Comparison of ENCODE assay signal across 12 mouse cellular contexts in genomic region chr6:6859111-6859949, GRCm38 (mm10). TPM values are rescaled to one million over a fixed set of nuclear protein-coding genes. Genes with fewer than 3 reads are reported as not detected.
DNase-seq lines count a peak whose midpoint lies in the region; ATAC-seq and TF ChIP-seq lines count a peak whose summit lies in the region.
"Had no signal": no experiment of that assay in that cellular context is flagged by ENCODE, and none has a peak within 500 bp of the region (broad histone marks: within the 10 kb centered on the region; RNA-seq: fewer than 3 reads in every experiment).

No protein-coding gene starts in this region.

- no peaks in the 10 kb centered on the region for H3K36me3 ChIP-seq in kidney, embryonic 16.5 days (ENCODE audit: insufficient read depth, low read length)
- no peaks in the 10 kb centered on the region for H3K36me3 ChIP-seq in embryonic facial prominence, embryonic 15.5 days
- H3K36me3 ChIP-seq in liver, embryonic 11.5 days (ENCODE audit: control insufficient read depth, insufficient read depth, low read length) = no peaks in the 10 kb centered on the region

- H3K9ac ChIP-seq in kidney, embryonic 16.5 days (replicated peaks; ENCODE audit: low read length) = no peak overlapping the region
- H3K9ac ChIP-seq in embryonic facial prominence, embryonic 15.5 days = no peak overlapping the region
- H3K9ac ChIP-seq in liver, embryonic 11.5 days (ENCODE audit: low read depth, low read length) = no peak overlapping the region
- H3K9ac ChIP-seq: liver, embryonic 14.5 days had no signal

- no peaks in the 10 kb centered on the region for H3K9me3 ChIP-seq in kidney, embryonic 16.5 days (ENCODE audit: low read length)
- H3K9me3 ChIP-seq in embryonic facial prominence, embryonic 15.5 days (replicated peaks) = no peaks in the 10 kb centered on the region
- no peaks in the 10 kb centered on the region for H3K9me3 ChIP-seq in liver, embryonic 11.5 days (ENCODE audit: control insufficient read depth, low read length)

- ATAC-seq in kidney, embryonic 16.5 days (ENCODE audit: low FRiP score, low TSS enrichment) = no peak
- ATAC-seq in embryonic facial prominence, embryonic 15.5 days (ENCODE audit: insufficient number of reproducible peaks, low FRiP score, low TSS enrichment, low read depth) = no peak
- peak; percentile 21; the same call in 1 of the 2 replicates for ATAC-seq in megakaryocyte progenitor cell, adult 5-6 weeks (replicated peaks; ENCODE audit: poor library complexity)
- ATAC-seq in liver, embryonic 11.5 days (replicated peaks; ENCODE audit: low FRiP score) = no peak

- intact Hi-C loops in gastrocnemius, postnatal 36 days (cut with DNase I) = no loop called here

- peak overlapping the region; percentile 15; the same call in 1 of the 2 replicates for H3K4me3 ChIP-seq in kidney, embryonic 16.5 days (ENCODE audit: low read length)
- peak overlapping the region; percentile 30 for H3K4me3 ChIP-seq in embryonic facial prominence, embryonic 15.5 days (replicated peaks)
- H3K4me3 ChIP-seq in liver, embryonic 11.5 days (ENCODE audit: low read depth, low read length) = no peak overlapping the region

- TF ChIP-seq CTCF in brain, embryonic 14.5 days (IDR thresholded peaks at IDR 0.05; ENCODE audit: borderline replicate concordance, extremely low read depth, insufficient read depth, insufficient read length) = no peak

- no peak for TF ChIP-seq POLR2A in brain, embryonic 14.5 days (IDR thresholded peaks at IDR 0.05; ENCODE audit: borderline replicate concordance, extremely low read depth, insufficient read depth, insufficient read length, poor library complexity, severe bottlenecking)

- no peak overlapping the region for H3K4me2 ChIP-seq in kidney, embryonic 16.5 days (replicated peaks; ENCODE audit: low read depth, low read length)
- H3K4me2 ChIP-seq in embryonic facial prominence, embryonic 15.5 days (replicated peaks) = peak overlapping the region; percentile 39; the same call in 1 of the 2 replicates
- no peak overlapping the region for H3K4me2 ChIP-seq in liver, embryonic 11.5 days

- H3K27ac ChIP-seq in kidney, embryonic 16.5 days (ENCODE audit: low read length) = no peak overlapping the region
- H3K27ac ChIP-seq in embryonic facial prominence, embryonic 15.5 days (replicated peaks) = no peak overlapping the region
- H3K27ac ChIP-seq in liver, embryonic 11.5 days (ENCODE audit: low read depth, low read length) = no peak overlapping the region
- H3K27ac ChIP-seq: liver, embryonic 14.5 days had no signal

- H3K4me1 ChIP-seq in kidney, embryonic 16.5 days (ENCODE audit: insufficient read depth, low read length) = peaks cover 26% of the 10 kb centered on the region
- H3K4me1 ChIP-seq in embryonic facial prominence, embryonic 15.5 days = peaks cover 49% of the 10 kb centered on the region
- no peaks in the 10 kb centered on the region; the same call in 1 of the 2 replicates for H3K4me1 ChIP-seq in liver, embryonic 11.5 days (replicated peaks; ENCODE audit: control insufficient read depth, insufficient read depth, low read length)

- no peak for DNase-seq in kidney, adult 11 months
- DNase-seq in brain, embryonic 14.5 days (ENCODE audit: low read depth) = peak; percentile 47
- DNase-seq in layer of hippocampus, adult 11-12 months (ENCODE audit: low spot score) = no peak
- no peak for DNase-seq in liver, embryonic 11.5 days (ENCODE audit: low spot score)
- no peak for DNase-seq in gastrocnemius, postnatal 36 days
- DNase-seq: right cerebral cortex, postnatal 14 days had no signal

- peaks cover 92% of the 10 kb centered on the region for H3K27me3 ChIP-seq in kidney, embryonic 16.5 days (ENCODE audit: insufficient read depth, low read length)
- peaks cover 89% of the 10 kb centered on the region for H3K27me3 ChIP-seq in embryonic facial prominence, embryonic 15.5 days
- H3K27me3 ChIP-seq in liver, embryonic 11.5 days (replicated peaks; ENCODE audit: control insufficient read depth, insufficient read depth, low read length) = peaks cover 95% of the 10 kb centered on the region

- 2% methylated on average over 19 of the region's 19 CpGs for WGBS in kidney, embryonic 16.5 days
- WGBS in embryonic facial prominence, embryonic 15.5 days = 8% methylated on average over 19 of the region's 19 CpGs
- 1% methylated on average over 19 of the region's 19 CpGs for WGBS in liver, embryonic 11.5 days

RNA-seq across cellular contexts. Expression of gene Dlx6, which starts 3.8 kb away (rescaled TPM):
- polyA plus RNA-seq in kidney, embryonic 16.5 days (2015; fragmentation: Nextera tagmentation; extraction: Ambion mirVana) = not detected in 2 replicates
- polyA plus RNA-seq in brain, embryonic 14.5 days (2012; rRNA removed) = 13.2 and 22.9 TPM in 2 replicates
- 2.7 and 3.2 TPM in 2 replicates for polyA plus RNA-seq in embryonic facial prominence, embryonic 15.5 days (2015; fragmentation: Nextera tagmentation; extraction: Ambion mirVana)
- not detected in 2 replicates for total RNA-seq in megakaryocyte progenitor cell, adult 5-6 weeks (2015)
- not detected in 2 replicates for total RNA-seq in megakaryocyte progenitor cell, adult 5-6 weeks (2017)
- polyA plus RNA-seq in liver, embryonic 11.5 days (2014; fragmentation: Nextera tagmentation; extraction: Ambion mirVana) = 0.08 TPM in 1 of 2 replicates, not detected in the other
- not detected for total RNA-seq in gastrocnemius, postnatal 36 days (2021)
- polyA plus RNA-seq: kidney, embryonic 14.5 days; liver, embryonic 14.5 days; urinary bladder, adult 2 months had no signal

RNA-seq across cellular contexts. Expression of gene Dlx5, which starts 22.6 kb away (rescaled TPM):
- 0.22 and 0.47 TPM in 2 replicates for polyA plus RNA-seq in kidney, embryonic 16.5 days (2015; fragmentation: Nextera tagmentation; extraction: Ambion mirVana)
- polyA plus RNA-seq in brain, embryonic 14.5 days (2012; rRNA removed) = 15.5 and 20.4 TPM in 2 replicates
- polyA plus RNA-seq in embryonic facial prominence, embryonic 15.5 days (2015; fragmentation: Nextera tagmentation; extraction: Ambion mirVana) = 46.9 and 56.0 TPM in 2 replicates
- not detected in 2 replicates for total RNA-seq in megakaryocyte progenitor cell, adult 5-6 weeks (2015)
- total RNA-seq in megakaryocyte progenitor cell, adult 5-6 weeks (2017) = not detected in 2 replicates
- polyA plus RNA-seq in liver, embryonic 11.5 days (2014; fragmentation: Nextera tagmentation; extraction: Ambion mirVana) = 0.88 and 1.5 TPM in 2 replicates
- total RNA-seq in gastrocnemius, postnatal 36 days (2021) = not detected
- polyA plus RNA-seq: liver, embryonic 14.5 days; urinary bladder, adult 2 months had no signal
